Mouse (Mus musculus): ENCODE results near the gene Pifo. TPM values are rescaled to one million over a fixed set of nuclear protein-coding genes. Genes with fewer than 3 reads are reported as not detected.
A peak's percentile ranks its signal among the peaks of the same experiment; 100 is the strongest.
"Not testable (repeated sequence)": the region's sequence is repeated elsewhere in the genome, so short reads cannot be mapped to it uniquely, and the experiment has no call there.

Pifo gene
- total RNA-seq (2021), result under 1 TPM in 1 of 2 experiments, not detected in 1; 0.30 TPM

DNA sequence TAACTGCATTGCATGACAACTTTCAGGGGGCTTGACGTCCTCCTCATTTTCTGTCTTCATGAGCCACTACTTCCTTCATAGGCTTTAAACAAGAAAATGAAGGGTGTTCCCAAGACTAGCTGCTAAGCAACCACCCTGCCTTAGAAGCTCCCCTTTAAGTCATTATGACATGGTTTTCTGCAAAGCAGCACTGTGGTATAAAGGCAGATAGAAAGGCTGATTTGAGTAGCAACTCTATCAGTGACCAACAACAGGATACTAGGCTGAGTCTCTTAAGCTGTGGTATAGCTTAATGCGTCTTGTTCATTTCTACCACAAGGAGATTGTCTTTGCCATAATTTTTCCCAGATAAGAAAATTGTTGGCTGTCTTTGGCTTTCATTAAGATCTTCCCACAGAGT, at the start of gene Pifo:
Gene Pifo (minus strand): TSS at position 101 of the 400 bp plus-strand sequence.
- no peak for DNase-seq (ENCODE audit: extremely low spot score in 1 of 2, low spot score in 1 of 2)

GRCm38 (mm10) chr3:106057966-106058365, 43.5 kb upstream of the Pifo start:
- DNase-seq (ENCODE audit: extremely low spot score in 1 of 2, low spot score in 1 of 2), result no peak

DNA sequence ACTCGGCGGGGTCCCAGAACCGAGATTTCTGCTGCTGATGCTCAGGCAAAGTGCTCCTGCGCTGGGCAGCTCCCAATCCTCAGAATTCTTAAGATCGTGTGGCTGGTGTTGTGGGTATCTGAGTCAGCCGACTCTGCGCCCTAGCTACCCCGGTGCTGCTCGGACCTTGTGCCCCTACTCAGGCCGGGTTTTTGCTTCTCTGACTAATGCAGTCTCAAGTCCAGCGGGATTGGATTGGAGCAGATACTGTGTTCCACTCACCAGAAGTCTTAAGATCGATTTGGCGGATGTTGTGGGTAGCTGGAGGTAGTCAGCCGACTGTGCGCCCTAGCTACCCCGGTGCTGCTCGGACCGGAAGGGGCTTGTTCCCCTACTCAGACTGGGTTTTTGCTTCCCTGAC, 37.5 kb upstream of the Pifo start:
- DNase-seq (ENCODE audit: extremely low spot score in 1 of 2, low spot score in 1 of 2), result no peak

GRCm38 (mm10) chr3:106040306-106040705, 25.9 kb upstream of the Pifo start:
- DNase-seq (ENCODE audit: extremely low spot score in 1 of 2, low spot score in 1 of 2), result no peak

GRCm38 (mm10) chr3:106032781-106033180, 18.3 kb upstream of the Pifo start, which contains the start of gene Chil5:
Chil5 (minus strand) TSS chr3:106032814.
- no peak for DNase-seq (ENCODE audit: extremely low spot score in 1 of 2, low spot score in 1 of 2)

GRCm38 (mm10) chr3:106024135-106024534, 9.7 kb upstream of the Pifo start:
- DNase-seq (ENCODE audit: extremely low spot score in 1 of 2, low spot score in 1 of 2), result no peak

GRCm38 (mm10) chr3:106021840-106022239, 7.4 kb upstream of the Pifo start:
- DNase-seq (ENCODE audit: extremely low spot score in 1 of 2, low spot score in 1 of 2), result peak in 1 of 2 experiments; percentile 6

DNA sequence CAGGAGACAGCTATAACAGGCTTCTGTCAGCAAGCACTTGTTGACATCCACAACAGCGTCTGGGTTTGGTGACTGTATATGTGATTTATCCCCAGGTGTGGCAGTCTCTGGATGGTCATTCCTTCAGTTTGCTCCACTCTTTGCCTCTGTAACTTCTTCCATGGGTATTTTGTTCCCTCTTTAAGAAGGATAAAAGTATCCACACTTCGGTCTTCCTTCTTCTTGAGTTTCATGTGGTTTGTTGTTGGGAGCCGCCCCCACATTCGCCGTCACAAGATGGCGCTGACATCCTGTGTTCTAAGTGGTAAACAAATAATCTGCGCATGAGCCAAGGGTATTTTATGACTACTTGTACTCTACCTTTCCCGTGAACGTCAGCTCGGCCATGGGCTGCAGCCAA, 11.1 kb downstream of the Pifo start:
- not testable (repeated sequence) for DNase-seq (ENCODE audit: extremely low spot score in 1 of 2, low spot score in 1 of 2)

DNA sequence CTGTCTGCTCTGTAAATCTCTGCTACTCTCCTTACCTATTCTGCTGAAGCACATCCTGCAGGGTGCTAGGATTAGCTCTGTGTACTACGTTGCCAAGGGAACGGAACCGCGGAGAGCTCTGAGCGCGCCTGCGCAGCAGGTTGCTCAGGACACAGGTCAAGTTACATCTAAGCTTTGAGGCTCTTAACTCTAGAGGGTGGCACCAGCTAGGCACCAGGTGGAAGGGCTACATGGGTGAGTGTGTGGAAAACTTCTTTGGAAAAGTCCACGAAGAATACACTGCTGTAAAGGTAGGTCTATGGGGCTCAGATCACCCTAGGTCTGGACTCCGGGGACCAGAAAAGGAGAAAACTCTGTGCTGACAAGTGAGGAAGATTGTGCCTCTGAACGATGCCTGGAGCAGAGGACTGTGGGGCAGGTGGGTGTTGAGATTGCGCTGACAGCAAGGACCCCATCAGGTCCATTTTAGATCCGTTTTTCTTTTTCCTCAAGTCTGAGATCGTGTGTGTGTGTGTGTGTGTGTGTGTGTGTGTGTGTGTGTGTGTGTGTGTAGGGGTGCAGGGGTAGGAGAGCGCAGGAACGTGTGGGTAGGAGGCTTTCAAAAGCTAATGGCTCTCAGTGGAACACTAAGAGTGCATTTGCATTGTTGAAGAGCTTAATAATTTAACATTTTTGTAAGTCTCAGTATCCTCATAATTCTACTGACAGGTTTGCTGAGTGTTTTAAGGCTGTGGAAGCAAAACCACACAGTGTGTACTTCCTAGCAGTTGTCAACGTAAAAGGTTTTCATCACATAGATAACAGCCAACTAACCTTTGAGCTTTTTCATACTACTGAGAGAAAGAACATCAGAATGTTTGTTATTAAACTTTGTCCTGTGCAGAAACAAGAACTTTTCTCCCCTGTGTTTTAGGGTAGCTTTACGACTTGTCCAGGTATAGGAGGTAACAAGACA, 12.8 kb downstream of the Pifo start:
- DNase-seq (ENCODE audit: extremely low spot score in 1 of 2, low spot score in 1 of 2), result peak; percentile 7 to 18

- DNase-seq (ENCODE audit: extremely low spot score in 1 of 2, low spot score in 1 of 2), result no peak
These were observed 13.6 kb downstream of the Pifo start for GRCm38 (mm10) chr3:106000707-106001375.

DNA sequence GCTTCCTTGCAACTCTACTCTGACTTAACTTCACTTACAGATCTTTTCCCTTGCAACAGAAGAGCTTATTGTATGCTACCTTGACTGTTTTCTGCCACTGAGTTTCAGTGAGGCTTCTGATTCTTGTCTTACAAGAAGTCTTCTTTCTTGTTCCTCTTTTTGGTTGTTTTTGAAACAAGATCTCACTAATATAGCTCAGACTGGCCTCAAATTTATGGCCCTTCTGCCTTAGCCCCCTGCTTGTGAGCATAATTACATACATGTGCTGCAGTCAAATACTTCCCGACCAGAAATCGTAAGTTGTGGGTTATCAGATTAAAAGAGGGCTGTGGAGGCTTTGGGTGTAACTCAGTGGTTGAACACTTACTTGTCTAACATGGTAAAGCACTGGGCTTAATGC, 19.7 kb downstream of the Pifo start:
- DNase-seq (ENCODE audit: extremely low spot score in 1 of 2, low spot score in 1 of 2), result no peak

GRCm38 (mm10) chr3:105991653-105992283, 22.7 kb downstream of the Pifo start:
- DNase-seq (ENCODE audit: extremely low spot score in 1 of 2, low spot score in 1 of 2), result peak; percentile 24 to 71

DNA sequence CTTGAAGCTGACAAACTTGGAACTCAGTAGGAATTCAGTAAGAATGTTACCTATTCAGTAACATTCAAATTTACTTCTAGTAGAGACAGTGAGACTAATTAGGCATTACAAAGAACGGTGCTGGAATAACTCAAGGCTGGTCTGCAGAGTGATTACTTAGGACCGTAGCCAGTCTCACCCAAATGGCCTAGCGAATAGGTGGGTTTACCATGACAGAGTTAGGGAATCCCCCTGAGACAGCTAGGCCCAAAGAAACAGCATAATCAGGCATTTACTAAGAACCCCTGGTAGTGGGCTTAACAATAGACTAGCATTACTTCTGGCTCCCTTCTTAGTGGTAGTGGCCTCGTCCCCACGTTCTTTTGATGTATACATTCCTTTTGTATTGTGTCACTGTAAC, 24.8 kb downstream of the Pifo start:
- DNase-seq (ENCODE audit: extremely low spot score in 1 of 2, low spot score in 1 of 2), result not testable (repeated sequence)

GRCm38 (mm10) chr3:105974174-105974573, 40.3 kb downstream of the Pifo start:
- DNase-seq (ENCODE audit: extremely low spot score in 1 of 2, low spot score in 1 of 2), result no peak

DNA sequence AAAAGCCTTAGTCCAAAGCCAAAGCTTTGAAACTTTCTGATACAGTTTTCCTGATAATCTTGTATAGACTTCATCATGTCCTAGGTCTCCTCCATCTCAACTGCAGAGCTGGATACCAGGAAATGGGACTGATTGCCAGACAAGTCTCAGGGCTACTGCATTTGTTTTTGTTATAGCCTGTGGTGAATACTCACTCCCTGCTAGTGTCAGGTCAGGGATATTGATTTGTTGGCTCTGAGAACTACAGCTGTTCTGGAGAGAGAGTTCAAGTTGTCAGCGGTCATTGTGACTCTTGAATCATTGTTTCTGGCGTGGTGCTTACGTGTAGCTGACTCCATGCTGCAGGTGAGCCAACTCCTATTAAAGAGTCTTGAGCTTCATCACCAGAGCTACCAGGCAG, 41.0 kb downstream of the Pifo start, which contains the start of gene Ovgp1:
Gene Ovgp1 (plus strand): TSS at position 301 of the 400 bp plus-strand sequence.
- no peak for DNase-seq (ENCODE audit: extremely low spot score in 1 of 2, low spot score in 1 of 2)

DNA sequence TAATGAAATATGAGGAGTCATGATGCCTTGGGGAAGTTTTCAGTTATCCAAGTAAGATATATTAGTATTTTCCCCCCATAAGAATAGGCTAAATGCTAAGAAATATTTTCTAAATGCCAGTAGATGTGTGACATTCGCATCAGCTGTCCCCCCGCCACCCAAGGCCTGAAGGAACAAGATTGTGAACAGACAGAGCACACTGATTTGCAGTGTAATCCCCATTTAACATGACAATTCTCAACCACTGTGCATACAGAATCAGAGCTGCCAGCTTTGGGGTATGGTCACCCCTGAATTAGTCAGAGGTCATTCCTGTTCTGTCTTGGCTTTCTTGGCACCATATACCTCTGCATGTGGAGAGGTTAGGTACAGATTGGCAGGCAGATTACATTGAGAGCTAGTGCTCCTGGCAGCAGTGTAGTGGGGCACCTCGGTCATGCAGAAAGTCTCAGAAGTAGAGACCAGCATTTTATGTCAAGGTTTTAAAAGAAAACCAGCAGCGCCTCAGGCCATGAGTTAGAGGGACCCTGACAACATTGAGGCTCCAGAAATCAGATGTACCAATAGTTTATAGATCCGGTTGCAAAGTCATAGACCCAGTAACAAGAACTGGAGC, 42.5 kb downstream of the Pifo start:
- DNase-seq (ENCODE audit: extremely low spot score in 1 of 2, low spot score in 1 of 2), result no peak

- DNase-seq (ENCODE audit: extremely low spot score in 1 of 2, low spot score in 1 of 2), result no peak
These were observed 53.7 kb downstream of the Pifo start for GRCm38 (mm10) chr3:105960700-105961099.

DNA sequence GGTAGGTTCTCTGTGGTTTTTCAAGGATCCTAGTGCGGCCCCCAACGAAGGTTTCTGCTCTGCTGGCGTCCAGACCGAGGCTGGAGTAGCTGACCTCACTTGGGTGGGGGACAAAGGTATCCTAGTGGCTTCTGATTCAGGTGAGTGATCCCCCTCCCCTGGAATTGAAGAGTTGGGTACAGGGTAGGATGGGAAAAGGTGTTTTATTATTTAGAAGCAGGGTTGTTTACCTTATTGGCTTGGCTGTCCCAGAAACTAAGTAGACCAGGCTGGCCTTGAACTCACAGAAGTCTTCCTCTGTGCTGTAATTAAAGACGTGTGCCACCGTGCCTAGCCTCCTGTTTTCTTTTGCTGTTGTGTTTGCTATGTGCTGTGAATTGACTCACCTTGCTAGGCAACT, 54.4 kb downstream of the Pifo start, which contains the start of gene Atp5f1:
Gene Atp5f1 (minus strand): TSS at position 101 of the 400 bp plus-strand sequence.
- DNase-seq (ENCODE audit: extremely low spot score in 1 of 2, low spot score in 1 of 2), result no peak

- no peak for DNase-seq (ENCODE audit: extremely low spot score in 1 of 2, low spot score in 1 of 2)
These were observed 54.9 kb downstream of the Pifo start for GRCm38 (mm10) chr3:105959585-105959984.

DNA sequence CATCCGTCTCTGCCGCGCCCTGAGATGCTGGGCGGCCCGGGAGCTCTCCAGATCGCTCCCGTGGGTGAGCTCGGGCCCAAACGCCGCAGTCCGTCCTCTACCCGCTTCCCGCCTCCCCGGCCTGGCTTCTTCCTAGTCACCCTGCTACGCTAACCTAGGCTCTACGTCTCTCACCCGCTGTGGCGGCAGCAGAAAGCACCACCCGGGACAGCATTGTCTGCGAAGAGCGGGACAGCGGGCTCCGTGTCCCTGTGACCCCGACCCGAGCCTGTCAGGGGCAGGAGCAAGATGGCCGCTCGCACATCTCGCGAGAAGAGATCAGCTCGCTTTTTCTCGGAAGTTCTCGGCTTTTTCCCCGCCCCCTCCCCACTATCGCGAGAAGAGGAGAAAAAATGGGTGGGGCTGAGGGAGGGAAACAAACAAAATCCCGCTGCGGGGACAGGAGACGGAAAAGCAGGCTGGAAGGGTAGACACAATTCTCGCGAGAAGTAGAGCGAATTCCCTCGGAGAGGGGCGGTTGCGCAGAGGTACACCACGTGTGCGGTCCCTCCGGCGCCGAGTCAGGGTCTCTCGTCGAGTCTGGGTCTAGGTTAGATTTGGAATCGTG, 55.4 kb downstream of the Pifo start, which contains the start of gene Wdr77:
Gene Wdr77 (plus strand): TSS at position 396 of the 607 bp plus-strand sequence.
- DNase-seq (ENCODE audit: extremely low spot score in 1 of 2, low spot score in 1 of 2), result peak; percentile 91
